Mouse (Mus musculus) ES-Bruce4 (cell line): ENCODE measurements at regions not wholly inside any gene's neighbourhood (a gene's known extent, or its start where the extent isn't known, plus 50 kb on each side); places are given as distances from the start of the nearest gene placed in this dataset.

Source experiments
- H3K27ac ChIP-seq: 2 replicates; pipeline ENCODE4 v1.5.1; 2012; ENCODE audit warnings: low read length, inconsistent platforms; ENCODE audit not compliant: insufficient read depth
- H3K27me3 ChIP-seq: 2 replicates; pipeline ENCODE4 v1.6.1; 2012; ENCODE audit warnings: mild to moderate bottlenecking, low read length, inconsistent platforms; ENCODE audit not compliant: control insufficient read depth, poor library complexity, insufficient read depth, severe bottlenecking
- H3K36me3 ChIP-seq: 2 replicates; pipeline ENCODE4 v1.6.1; 2012; ENCODE audit warnings: inconsistent platforms, mild to moderate bottlenecking, low read length, moderate library complexity; ENCODE audit not compliant: control insufficient read depth, poor library complexity, insufficient read depth, severe bottlenecking
- H3K4me1 ChIP-seq: one replicate; pipeline ENCODE4 v1.8.1; 2011; ENCODE audit warnings: low read length; ENCODE audit not compliant: control insufficient read depth, insufficient read depth
- H3K4me3 ChIP-seq: 2 replicates; pipeline ENCODE4 v1.5.1; 2011; ENCODE audit warnings: low read depth, mild to moderate bottlenecking, low read length
- H3K9ac ChIP-seq: 2 replicates; pipeline ENCODE4 v1.6.1; 2012; ENCODE audit warnings: low read depth, mild to moderate bottlenecking, inconsistent platforms; ENCODE audit not compliant: poor library complexity, severe bottlenecking
- H3K9me3 ChIP-seq: replicated peaks from 2 replicates; pipeline ENCODE4 v1.6.1; 2012; ENCODE audit warnings: mild to moderate bottlenecking, low read length, inconsistent platforms; ENCODE audit not compliant: control insufficient read depth, poor library complexity, insufficient read depth, severe bottlenecking
- CTCF ChIP-seq: IDR thresholded peaks from one replicate; pipeline ENCODE4 v1.8.1; 2011; ENCODE audit warnings: low read depth, low read length
- EP300 ChIP-seq: IDR thresholded peaks from 2 replicates; pipeline ENCODE4 v1.6.1; 2011; ENCODE audit warnings: low read depth, low read length; ENCODE audit not compliant: insufficient read depth
- POLR2A ChIP-seq: IDR thresholded peaks from one replicate; pipeline ENCODE4 v1.8.1; 2011; ENCODE audit warnings: low read length; ENCODE audit not compliant: insufficient read depth

DNA sequence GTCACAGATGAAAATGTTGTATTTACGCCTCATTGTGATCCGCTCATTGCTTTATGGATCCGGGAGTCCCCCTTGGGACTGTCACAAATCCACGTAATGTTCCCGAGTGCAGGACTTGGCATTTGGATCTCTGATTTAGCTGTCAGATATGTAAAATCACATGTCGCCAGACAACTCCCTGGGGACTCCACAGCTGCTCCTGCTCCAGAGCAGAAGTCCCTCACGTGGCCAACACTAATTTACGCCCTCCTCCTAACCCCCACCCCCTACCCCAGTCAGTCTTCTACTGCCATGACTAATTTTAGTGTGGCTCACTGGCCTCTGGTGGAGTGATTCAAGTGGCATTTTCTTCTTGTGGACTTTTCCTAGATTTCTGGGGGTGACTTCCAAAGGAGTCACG is 348.9 kb downstream of the Cd83 start:
- no peak overlapping the region for H3K9ac ChIP-seq
- TF ChIP-seq CTCF, result no peak
- no peak for TF ChIP-seq EP300
- TF ChIP-seq POLR2A, result no peak
- no peaks in the 10 kb centered on the region for H3K4me1 ChIP-seq
- no peaks in the 10 kb centered on the region for H3K27me3 ChIP-seq
- H3K36me3 ChIP-seq, result no peaks in the 10 kb centered on the region
- no peak overlapping the region for H3K27ac ChIP-seq
- no peaks in the 10 kb centered on the region; the same call in 1 of the 2 replicates for H3K9me3 ChIP-seq
- H3K4me3 ChIP-seq, result no peak overlapping the region

DNA sequence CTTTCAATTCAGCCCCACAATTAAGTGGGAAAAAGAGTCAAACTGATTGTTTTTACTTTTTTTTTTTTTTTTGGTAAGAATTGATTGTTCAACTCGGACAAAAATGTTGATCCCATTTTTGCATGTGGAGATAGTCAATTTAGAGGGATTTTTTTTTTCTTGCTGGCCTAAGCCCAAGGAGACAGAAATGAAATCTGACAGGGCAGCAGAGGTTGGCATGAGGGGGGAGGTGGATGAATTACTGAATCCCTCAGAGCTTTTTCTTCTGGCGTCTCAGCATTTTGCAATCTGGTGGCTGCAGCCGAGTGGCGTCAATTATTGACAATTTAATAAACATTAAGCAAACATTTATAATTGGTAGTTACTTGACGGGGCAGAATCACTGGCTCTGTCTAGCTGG is 356.6 kb downstream of the Cd83 start:
- TF ChIP-seq EP300, result no peak

DNA sequence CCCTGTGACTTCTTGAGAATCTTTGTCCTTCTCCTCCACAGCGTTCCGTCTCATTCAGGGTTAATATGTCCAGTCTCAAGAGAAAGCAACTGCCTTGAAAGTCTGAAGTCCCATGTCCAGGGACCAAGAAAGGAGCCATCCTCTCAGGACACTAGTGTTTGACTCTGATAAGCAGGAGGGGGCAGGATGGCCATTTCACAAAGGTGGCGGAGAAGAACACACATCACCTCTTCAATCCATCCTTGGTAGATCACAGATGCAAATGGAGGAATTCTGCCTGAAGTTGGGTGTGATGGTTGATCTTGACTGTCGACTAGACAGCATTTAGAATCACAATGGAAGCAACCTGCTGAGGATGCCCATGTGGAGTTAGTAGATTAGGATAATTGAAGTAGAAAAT is 360.9 kb downstream of the Cd83 start:
- no peaks in the 10 kb centered on the region for H3K36me3 ChIP-seq
- no peaks in the 10 kb centered on the region for H3K27me3 ChIP-seq
- no peak overlapping the region for H3K4me3 ChIP-seq
- no peak overlapping the region for H3K9ac ChIP-seq
- H3K27ac ChIP-seq, result no peak overlapping the region
- peaks cover 20% of the 10 kb centered on the region for H3K9me3 ChIP-seq
- H3K4me1 ChIP-seq, result no peaks in the 10 kb centered on the region
- TF ChIP-seq CTCF (no peak), POLR2A (no peak), EP300 (no peak)

More for the DNA sequence above, 356.6 kb downstream of the Cd83 start:
- no peak overlapping the region for H3K9ac ChIP-seq
- H3K27me3 ChIP-seq, result no peaks in the 10 kb centered on the region
- peaks cover 20% of the 10 kb centered on the region for H3K9me3 ChIP-seq
- H3K4me3 ChIP-seq, result no peak overlapping the region
- no peaks in the 10 kb centered on the region for H3K36me3 ChIP-seq
- H3K4me1 ChIP-seq, result no peaks in the 10 kb centered on the region
- H3K27ac ChIP-seq, result no peak overlapping the region

DNA sequence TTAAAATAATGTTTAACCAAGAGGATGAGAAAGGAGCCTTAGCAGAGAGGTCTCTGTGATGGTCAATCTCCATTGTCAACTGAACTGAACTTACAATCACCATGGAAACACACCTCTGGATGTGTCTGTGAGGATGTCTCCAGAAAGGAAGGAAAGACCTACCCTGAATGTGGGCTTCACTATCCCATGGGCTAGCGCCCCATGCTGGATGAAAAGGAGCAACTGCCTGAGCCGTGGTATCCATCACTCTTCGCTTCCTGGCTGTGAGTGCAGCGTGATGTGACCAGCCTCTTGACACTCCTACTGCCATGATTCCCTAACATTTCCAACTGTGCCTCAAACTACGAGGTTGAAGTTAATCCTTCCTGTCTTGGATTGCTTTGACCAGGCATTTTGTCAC is 363.3 kb downstream of the Cd83 start:
- no peak overlapping the region for H3K9ac ChIP-seq
- no peaks in the 10 kb centered on the region for H3K4me1 ChIP-seq
- no peak overlapping the region for H3K27ac ChIP-seq
- H3K9me3 ChIP-seq, result peaks cover 20% of the 10 kb centered on the region
- no peaks in the 10 kb centered on the region for H3K36me3 ChIP-seq
- H3K27me3 ChIP-seq, result no peaks in the 10 kb centered on the region
- TF ChIP-seq CTCF, result peak; percentile 49
- TF ChIP-seq EP300, result no peak
- no peak for TF ChIP-seq POLR2A
- no peak overlapping the region for H3K4me3 ChIP-seq

DNA sequence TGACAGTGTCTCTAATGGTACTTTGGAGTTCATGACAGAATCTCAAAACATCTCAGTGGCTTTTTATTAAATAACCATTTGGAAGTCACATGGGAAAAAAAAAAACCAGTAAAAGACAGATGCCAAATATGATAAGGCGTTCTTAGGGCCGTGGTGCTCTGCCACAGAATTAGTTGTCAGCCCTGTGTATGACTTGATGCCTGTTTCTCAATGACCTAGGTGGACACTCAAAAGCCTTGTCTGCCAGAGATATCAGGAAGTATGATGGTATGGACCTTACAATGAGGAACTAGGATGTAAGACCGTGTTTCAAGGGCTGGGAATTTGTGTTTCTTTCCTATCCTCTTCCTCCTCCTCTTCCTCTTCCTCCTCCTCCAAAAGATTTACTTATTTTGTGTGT is 364.9 kb downstream of the Cd83 start:
- no peak for TF ChIP-seq CTCF
- no peak for TF ChIP-seq POLR2A
- no peak for TF ChIP-seq EP300
- Histone ChIP-seq H3K36me3 (no peaks in the 10 kb centered on the region), H3K4me3 (no peak overlapping the region), H3K4me1 (no peaks in the 10 kb centered on the region), H3K9me3 (peaks cover 14% of the 10 kb centered on the region), H3K27ac (no peak overlapping the region), H3K27me3 (no peaks in the 10 kb centered on the region), H3K9ac (no peak overlapping the region)

DNA sequence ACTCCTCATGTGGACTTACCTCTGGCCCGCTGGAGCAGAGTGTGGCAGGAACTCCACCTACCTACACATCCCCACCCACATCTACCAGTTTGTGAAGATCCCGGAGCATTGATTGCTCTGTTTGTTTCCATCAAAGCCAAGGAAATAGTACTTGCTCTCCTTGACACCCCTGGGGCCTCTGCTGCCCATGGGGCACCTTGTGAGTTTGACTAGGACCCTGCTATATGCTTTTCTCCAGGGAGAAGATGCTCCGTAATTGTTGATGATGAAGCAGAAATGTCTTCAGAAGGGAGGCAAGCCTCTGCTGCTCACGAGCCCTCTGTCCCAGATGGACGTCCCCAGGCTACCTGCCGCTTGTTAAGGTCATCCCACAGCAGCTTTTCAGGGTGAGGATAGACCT is 367.0 kb downstream of the Cd83 start:
- TF ChIP-seq CTCF, result no peak
- TF ChIP-seq EP300, result no peak
- TF ChIP-seq POLR2A, result no peak
- H3K9ac ChIP-seq, result no peak overlapping the region
- no peaks in the 10 kb centered on the region for H3K9me3 ChIP-seq
- no peak overlapping the region for H3K27ac ChIP-seq
- H3K27me3 ChIP-seq, result no peaks in the 10 kb centered on the region
- no peaks in the 10 kb centered on the region for H3K4me1 ChIP-seq
- H3K36me3 ChIP-seq, result no peaks in the 10 kb centered on the region
- no peak overlapping the region for H3K4me3 ChIP-seq
